Mouse (Mus musculus): Measurements from ENCODE around the gene Spry1.
A peak's percentile ranks its signal among the peaks of the same experiment; 100 is the strongest.
"Not testable (repeated sequence)": the region's sequence is repeated elsewhere in the genome, so short reads cannot be mapped to it uniquely, and the experiment has no call there.

Gene Spry1

DNA sequence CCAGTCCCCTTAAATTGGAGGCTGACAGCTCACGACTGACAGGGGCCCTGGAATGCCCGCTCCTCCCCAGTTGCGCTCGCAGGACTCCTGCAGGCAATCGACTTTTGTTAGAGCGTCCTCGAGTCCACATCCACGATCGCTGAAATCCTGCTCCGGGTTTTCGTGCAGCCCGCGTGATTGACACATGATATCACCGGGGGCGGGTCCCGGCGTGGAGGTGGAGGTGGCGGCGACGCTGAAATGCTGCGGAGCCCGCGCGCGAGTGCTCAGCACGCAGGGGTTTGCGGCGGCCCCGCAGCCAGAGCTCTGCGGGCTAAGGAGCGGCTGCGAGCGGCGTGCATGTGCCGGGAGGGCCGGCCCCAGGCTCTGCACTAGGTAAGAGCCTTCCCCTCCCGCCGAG, at the start of gene Spry1:
Gene Spry1, plus strand, starts transcription at position 258 of the 400 bp plus-strand sequence.
- peak; percentile 92 for DNase-seq (ENCODE audit: low spot score)

DNA sequence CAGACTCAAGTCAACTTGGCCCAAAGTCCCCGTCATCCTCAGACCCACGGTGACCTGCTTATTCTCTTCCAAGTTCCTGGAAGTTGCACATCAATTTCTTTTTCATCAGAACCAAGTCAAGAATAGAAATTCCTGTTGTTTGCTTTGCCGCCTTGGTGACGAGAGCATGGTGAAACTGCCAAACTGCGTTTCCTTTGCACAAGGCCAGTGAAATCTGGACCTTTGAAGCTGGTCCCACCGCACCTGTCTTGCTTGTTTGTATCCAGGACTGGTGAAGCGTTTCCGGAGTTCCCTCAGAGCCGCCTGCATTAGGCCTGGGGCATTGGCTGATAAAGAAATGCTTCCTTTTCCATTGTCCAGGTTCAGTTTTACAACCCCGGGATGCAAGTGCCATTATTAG, 44.0 kb upstream of the Spry1 start:
- no peak for DNase-seq (ENCODE audit: low spot score)

DNA sequence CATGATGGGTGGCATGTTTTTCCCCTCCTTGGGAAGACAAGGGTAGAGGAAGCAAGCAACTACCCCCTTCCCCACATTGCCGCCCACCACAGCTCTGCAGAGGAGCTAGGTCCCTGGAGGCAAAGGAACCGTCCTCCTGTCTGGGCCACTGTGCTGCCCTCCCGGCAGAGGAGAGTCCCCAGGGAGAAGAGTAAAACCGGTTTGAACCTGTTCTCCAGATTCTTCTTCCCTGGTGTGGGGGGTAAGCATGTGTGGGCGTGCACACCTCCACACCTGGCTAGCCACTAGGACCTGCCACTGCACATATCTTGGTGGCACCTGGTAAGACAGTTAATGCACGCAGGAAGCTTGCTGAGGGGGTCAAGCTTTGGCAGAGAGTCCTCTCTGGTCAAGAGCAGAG, 43.2 kb upstream of the Spry1 start:
- DNase-seq (ENCODE audit: low spot score) = no peak

DNA sequence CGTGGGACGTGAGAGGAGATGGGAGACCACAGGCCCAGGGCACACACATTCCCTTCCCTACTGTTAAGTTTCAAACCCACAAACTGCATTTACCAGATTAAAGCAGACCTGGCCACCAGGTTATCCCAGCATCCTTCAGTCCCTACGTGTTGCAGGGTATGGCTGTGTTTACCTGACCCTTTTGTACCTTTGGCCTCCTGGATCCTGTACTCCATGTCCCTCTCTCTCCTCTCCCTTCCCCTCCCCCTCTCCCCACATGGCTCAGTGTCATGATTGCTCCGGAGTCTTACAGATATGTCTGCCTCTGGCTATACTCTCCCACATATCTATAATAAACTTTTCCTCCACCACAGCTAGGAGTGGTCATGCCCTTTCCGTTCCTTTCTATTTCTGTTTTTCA, 42.5 kb upstream of the Spry1 start:
- DNase-seq (ENCODE audit: low spot score) = no peak

DNA sequence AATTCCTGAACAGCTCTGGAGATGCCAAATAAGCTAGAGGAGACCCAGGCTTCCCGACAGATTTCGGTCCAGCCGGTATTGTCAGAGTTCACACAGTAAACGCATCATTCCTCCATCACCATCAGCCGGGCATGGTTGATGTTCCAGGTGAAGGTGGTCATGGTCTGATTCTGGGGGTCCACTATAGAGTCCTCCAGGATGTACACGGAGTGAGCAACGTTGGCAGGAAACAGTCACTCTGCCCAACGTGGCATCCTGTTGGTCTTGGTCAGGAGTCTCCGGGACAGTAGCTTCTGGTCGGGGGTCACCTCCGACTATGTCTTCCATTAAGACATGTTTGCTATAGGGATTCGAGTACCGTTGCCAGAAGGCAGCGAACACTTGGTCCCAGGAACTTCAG, 40.1 kb upstream of the Spry1 start:
- not testable (repeated sequence) for DNase-seq (ENCODE audit: low spot score)

DNA sequence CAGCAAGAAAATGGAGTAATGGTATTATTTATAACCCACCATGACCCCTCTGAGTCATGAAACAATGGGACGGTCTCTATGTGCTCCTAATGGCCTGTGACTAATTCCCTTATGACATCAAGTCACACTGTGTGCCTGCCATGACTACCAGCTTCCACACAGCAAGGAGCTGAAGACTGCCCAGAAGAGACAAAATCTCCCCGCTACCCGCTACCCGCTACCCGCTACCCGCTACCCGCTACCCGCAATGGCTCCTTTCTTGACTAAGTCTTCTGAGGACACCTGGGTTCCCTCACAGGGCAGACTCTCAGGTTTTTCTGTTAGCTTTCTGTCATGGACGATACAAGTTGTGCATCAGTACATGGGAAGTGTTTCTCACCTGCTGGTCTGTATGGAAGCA, 37.4 kb upstream of the Spry1 start:
- DNase-seq (ENCODE audit: low spot score) = no peak

DNA sequence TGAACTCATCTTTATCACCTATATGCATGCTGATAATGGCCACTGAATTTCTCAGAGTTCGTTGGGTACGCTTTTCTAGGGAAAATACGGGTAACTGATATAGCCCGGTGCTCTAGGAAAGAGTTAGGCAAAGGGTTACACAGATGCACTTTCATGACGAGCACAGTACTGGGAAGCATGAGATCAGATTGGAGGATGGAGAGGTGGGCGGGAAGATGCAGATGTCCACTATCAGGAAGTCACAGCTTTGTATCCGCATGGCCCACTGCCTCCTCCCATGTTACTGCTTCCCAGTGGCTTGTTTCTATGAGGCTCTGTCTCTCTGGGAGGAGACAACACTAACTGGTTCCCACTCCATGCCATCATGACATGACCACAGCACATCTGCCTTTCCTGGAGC, 36.9 kb upstream of the Spry1 start:
- no peak for DNase-seq (ENCODE audit: low spot score)

DNA sequence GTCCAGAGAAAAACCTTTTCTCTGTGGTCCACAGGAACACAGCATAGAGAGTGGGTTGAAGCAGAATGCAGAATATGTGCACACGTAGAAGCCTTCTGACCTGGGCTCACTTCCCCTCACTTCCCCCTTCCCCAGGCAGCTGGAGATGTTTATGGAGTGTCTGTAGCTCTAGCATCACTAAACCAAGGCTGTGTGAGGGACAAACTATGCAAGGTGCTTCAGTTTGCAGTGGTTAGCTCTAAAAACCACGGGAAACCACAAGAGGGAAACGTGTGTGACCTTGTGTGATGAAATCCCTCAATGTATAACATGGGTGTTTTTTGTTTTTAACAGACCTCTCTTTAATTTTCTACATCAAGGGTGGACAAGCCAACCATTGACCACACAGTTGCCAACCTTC, 36.2 kb upstream of the Spry1 start:
- DNase-seq (ENCODE audit: low spot score) = no peak

DNA sequence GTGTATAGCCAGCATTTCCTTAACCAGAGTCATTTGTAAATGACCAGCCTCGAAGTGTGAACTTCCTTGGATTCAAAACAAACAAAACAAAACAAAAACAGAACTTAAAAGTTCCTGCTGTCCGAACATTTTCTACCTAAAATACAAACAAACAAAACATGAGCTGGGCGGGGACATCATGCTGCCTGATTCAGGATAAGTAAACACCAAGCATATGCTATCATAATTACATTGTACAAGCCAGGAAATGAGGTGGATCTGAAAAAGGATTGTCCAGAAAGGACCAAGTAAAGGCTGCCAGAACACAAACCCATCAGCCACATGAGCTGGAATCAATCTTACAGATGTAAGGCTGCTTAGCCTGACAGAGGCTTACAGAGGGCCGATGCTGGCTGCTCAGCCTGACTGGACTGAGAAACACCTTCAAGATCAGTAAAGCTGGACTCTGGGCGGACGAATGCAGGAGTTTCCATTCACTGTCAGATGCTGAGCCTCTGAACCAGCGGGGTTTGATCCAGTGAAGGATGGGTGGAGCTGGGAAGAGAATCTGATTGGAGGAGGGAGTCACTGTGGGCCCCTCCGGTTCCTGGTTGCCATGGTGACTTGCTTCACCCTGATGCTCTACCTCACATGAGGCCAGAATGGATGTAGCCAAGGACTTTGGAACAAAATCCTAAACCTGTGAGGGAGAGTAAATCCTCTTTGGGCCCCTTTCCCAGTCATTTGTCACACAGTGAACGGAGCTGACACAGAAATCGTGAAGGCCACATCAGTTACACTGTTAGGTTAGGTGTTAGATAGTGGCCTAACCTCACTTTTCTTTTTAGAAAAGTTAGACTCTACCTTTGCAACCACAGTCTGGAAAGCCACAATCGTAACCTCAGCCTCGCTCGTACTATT, 34.5 kb upstream of the Spry1 start:
- DNase-seq (ENCODE audit: low spot score) = no peak

DNA sequence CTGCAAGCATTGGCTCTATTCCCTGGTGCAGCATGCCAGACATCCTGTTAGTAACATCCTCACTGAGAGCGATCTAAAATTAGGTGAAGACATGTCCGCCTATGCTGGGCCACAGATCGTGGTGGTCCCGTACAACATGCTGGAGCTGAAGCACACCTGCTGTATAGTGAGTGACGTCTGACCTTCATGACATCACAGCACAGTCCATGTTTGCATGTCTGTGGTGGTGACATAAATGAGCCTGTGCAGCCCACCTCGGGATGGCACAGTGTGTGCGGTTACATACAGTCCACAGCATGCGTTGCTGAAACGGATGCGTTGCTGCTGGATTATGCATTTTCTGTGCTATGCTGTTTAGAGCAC, 33.9 kb upstream of the Spry1 start:
- no peak for DNase-seq (ENCODE audit: low spot score)

DNA sequence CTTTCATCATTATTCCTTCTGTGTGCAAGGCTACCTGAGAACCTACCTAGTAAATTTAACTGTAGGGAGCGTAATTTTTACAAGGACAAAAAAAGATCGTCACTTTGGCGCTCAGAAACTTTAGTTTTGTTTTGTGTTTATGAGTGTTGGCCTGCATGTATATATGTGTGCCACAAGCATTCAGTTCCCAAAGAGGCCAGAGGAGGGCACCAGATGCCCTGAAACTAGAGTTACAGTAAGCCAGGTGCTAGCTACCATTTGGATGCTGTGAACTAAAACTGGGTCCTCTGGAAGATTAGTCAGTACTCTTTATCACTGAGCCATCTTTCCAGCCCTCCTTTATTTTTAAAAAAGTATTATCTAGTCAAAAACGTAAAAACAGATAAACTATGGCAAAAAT, 30.8 kb upstream of the Spry1 start:
- no peak for DNase-seq (ENCODE audit: low spot score)

DNA sequence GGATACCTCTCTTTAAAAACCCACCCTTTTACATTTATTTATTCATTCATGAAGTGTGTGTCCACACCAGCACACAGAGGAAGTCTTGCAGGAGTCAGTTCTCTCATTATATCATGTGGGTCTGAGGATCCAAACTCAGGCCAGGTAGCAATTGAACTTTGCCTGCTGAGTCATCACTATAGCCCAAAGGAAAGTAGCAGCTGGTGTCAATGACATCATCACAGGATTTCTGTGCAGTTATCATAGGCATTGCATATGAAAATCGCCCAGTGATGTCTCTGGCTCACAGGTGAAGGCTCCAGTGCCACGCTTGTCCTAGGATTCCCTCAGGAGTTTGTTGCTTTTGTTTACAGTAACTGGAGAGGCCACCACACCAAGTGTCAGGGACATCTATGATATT, 29.1 kb upstream of the Spry1 start:
- DNase-seq (ENCODE audit: low spot score) = no peak

DNA sequence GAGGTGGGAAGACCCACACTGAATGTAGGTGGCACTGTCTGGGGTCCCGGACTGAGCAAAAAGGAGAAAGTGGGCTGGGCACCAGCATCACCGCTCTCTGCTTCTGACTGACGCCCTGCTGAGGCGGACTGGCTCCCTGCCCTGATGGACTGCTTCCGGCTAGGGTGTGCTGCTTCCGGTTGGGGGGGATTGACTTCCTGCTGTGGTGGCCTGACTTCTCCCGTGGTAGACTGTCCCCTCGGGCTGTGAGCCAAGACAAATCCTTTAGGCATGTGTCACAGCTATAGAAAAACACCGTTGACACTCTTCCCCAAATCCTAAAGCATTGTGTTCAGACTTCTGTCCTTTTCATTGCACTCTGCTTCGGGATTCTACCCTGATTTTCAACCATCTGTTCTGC, 26.0 kb upstream of the Spry1 start:
- no peak for DNase-seq (ENCODE audit: low spot score)

DNA sequence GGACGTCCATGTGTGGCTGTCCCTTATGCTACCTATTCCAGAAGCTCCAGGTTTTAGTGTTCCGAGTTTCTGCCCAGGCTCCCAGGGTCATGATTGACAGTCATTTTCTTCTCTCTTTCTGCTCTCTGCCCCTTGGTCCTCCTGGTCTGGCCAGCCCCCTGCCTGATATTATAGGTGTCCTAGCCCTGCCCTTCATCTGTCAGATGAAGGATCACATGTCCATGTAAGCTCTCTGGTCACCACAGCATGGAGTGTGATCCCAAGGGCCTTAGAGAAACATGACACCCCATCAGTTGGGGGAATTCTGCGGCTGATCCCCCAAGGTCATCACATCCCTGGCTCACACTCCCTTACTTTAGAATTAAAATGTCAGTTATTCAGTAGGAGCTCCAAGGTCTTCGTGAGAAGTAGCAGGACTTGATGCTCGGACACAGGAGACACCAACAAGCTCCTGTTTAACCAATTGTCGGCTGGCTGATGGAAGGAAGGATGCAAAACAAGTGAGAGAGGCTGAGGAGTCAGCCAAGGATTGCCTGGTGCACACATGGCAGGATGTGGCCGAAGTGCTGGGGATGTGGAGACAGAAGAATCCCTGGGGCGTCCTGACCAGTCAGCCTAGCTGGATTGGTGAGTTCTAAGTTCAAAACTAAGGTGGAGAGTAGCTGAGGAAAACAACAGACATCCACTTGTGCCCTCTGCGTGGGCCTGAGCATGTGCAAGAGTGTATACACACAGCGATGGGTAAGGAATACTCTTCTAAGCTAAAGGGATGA, 24.7 kb upstream of the Spry1 start:
- no peak for DNase-seq (ENCODE audit: low spot score)

DNA sequence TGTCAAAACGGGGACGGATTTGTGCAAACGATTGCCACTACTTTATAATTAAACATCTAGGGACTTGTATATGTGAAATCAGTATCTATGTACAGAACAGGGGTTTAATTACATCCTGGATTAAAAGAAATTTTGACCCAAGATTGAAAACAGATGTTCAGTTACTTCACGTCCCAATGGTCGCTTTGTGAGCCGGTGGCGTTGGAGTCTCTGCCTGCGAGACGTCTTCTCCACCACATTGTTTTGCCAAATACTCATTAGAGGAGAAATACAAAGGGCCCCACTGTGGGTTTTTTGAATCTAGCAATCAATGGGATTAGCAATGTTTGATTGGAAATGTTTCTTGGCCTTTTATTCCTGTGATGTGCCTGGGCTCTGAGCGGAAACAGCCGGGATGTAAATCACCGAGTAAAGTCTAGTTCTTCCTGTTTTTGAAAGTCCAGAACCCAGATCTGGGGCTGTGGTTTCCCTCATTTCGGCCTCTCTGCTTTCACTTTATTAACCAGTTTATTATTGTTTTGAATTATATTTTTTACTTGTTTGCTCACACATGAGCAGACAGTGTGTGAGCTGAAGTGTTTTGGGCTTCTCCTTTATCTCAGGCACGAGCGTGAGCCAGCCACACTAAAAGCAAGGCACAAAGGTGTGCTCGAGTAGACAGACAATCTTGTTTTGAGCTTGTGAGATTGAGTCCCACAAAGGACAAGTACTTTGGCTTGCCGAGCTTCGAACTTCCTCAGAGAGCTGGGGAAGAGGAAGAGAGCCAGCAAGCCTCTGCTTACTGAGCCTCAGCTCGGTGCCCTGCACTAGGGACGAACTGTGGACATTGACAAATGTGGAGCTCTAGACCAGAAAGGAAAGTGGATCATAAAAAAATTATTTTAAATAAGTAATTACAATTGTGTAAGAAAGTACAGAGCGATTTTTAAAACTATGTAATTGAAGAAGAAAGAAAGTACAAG, 22.9 kb upstream of the Spry1 start:
- DNase-seq (ENCODE audit: low spot score) = no peak

DNA sequence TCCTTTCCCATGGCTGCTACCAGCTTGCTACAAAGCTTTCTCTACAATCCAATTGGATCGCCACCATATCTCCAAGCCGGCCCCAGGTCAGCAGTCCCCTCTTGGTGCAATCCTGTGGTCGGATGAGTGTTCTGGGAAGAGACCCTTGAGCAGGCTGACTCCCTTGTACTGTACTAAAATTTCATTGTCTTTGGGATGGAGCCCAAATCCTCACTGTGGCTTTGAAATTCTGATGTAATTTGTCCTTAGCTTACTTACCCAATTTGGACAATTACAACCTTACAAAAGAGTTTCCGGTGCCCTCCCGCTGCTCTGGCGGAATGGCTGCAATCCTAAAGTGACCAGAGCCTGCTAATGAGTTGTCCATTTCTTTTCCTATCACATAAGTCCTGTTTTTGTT, 7.5 kb upstream of the Spry1 start:
- no peak for DNase-seq (ENCODE audit: low spot score)

DNA sequence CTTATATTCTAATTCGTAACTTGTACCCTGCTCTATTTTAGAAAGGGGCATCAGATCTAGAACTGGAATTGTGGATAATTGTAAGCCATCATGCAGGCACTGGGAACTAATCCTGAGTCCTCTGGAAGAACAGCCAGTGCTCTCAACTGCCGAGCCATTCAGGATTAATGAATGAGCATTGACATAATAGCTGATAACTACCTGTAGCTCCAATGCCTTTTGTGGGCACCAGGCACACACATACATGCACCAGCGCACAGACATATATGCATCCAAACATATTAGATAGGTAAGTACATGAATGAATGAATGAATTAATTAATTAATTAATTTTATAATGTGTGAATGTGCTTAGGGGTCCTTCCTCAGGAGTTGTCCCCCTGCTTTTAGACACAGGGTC, 7.0 kb upstream of the Spry1 start:
- DNase-seq (ENCODE audit: low spot score) = no peak

DNA sequence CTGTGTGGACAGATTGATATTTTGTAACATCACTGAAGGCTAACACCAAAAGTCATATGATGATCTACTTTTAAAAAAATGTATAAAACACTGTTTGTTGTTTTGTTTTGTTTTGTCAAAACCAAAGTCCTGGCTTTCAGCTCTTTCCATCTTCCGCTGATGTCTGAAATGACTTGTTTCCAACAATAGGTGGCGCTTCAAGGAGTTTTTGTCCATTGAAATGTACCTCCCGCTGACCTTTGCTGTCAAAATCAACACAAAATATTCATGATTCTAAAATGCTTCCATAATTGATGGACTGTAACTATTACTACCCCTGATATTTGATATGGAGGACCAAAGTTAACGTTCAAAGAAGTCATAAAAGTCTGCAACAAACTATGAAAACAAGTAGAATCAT, 5.1 kb upstream of the Spry1 start:
- no peak for DNase-seq (ENCODE audit: low spot score)

DNA sequence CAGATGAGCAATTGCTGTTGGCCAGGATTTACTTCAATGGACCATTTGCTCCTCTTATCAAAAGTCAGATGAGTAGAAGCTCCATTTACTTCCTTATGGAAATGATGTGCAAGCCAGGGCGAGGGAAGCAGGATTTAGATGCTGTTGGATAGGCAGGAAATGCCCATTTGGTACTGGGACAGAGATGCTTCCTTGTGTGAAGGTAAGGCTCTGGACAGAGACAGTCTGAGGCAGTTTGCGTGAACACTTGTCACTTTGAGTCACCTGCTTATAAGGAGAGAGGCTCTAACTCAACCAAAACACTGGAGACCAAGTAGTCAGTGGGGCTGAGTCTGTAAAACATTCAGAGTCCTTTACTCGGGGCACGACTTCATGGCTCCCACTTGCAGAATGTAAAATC, 2.8 kb upstream of the Spry1 start:
- no peak for DNase-seq (ENCODE audit: low spot score)

DNA sequence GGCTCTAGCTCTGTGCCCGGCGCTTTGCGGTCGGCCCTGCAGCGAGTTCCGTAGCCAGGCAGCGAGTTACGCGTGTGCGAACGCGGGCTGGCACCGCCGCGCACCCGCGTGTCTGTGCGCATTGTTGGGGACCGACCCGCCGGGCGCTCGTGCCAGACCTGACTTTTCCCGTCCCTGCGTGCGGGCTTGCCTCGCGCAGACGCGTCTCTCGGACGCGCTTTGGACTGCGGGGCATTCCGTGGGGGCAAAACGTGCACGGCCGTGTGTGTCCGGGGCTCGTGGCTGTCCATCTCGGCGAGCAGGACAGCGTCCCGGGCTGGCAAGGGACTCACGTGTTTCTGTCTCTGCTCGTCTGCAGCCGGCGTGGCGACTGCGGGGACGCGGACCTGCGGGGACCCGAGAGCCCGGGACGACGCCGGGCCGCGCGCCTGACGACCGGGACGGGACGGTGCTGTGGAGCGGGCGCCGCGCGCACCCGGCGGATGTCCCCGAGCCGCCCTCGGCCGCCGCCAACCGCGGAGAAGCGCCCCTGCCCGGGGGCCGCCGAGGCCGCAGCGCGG, 495 bp downstream of the Spry1 start:
- no peak for DNase-seq (ENCODE audit: low spot score)

DNA sequence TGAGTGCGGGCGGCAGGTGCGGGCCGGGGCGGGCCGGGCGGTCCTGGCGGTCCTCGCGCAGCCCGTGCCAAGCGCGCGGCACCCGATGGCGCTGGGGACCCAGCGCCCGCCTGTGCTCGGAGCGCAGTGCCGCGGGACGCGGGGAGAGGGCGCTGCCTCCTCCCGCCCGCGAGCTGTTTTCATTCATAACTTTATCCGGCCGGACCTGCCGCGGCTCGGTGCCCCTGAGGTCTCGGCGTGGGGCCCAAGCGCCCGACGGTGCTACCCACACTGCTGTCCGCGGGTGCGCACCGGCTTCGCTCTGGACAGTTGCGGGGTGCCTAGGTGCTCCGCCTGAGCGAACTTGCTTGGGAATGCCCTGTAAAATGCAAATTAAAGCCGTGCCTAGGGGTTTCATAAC, 1.1 kb downstream of the Spry1 start:
- DNase-seq (ENCODE audit: low spot score) = peak; percentile 31
